Mouse (Mus musculus) A20 (cell line): ENCODE data around the gene Brsk1.
A peak's percentile ranks its signal among the peaks of the same experiment; 100 is the strongest.

Experiments used
- DNase-seq: peaks from one replicate; pipeline ENCODE4 v3.0.0-alpha.2; 2011; ENCODE audit warnings: low read depth, low spot score

Gene Brsk1

DNA sequence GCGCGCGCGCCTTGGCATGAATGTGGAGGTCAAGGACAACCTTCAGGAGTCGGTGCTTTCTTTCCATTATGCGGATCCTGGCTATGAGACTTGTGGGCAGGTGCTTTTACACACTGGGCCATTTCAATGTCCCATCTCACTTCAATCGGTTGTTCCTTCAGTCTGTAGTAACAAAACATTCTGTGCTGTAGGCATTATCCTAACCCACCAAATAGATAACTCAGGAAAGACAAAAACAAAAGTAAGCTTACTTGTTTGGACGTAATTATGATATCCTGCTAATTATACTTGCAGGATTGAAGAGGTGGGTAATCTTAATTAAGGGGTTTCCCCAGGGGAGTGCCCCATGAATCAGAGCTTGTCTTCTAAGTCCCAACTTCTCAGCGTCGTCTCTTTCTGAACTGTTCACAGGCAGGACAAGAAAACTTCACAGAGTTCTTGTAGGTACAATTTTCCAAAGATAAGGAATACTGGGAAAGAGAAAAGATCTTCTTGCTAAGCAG is 48.7 kb downstream of the Brsk1 start:
- DNase-seq: no peak

DNA sequence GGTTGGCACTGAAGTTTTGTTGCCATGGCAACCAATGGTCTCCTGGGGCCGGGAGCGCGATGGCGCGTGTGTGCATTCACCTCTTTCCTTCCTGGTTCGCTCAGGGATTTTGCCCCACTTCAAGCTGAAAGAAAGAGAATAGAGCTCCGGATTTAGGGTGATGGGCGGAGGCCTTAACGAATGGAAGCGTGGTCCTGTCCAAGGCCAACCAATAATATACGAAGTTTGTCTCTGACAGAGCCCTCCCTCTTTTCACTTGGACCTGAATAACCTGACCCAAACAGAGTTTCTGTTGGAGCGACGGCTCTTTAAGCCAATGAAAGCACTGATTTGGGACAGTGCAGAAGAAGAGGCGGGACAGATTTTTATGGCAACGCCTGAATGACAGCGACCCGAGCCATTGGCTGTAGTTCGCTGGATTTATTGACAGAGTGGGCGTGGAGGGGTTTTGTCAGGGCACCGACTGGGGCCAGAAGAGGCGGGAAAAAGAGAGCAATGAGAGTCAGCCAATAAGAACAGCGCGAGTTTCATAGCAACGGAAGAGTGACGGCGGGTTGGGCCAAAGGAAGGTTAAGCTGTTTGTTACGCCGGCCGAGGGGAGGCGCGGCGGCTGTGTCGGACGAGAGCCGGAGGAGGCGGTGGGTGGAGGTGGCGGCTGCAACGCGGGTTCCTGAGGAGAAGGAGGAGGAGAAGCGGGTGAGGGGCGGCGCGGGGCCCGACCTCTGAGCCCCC is 49.3 kb downstream of the Brsk1 start, which contains the start of gene Kmt5c:
Gene Kmt5c, plus strand, starts transcription at position 572 of the 732 bp plus-strand sequence.
- DNase-seq: peak; percentile 100

DNA sequence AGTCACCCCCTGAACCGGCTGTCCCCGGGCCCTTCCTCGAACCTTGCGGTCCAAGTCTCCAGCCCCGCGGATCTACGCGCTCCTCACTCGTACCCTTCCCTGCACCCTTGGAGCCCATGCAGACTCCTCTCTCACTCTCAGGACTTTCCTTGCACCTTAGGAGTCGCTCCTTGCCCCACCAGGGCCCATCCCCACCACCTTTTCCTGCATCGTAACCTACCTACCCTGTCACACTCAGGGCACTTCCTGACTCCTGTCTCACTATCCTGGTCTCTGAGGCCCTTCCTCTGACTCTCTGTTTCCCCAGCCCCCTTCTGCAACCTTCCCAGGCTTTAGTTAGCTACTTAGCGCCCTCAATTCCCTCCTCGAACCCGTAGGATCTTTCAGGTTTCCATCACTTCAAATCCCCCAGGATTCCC is 49.9 kb downstream of the Brsk1 start:
- no peak for DNase-seq

DNA sequence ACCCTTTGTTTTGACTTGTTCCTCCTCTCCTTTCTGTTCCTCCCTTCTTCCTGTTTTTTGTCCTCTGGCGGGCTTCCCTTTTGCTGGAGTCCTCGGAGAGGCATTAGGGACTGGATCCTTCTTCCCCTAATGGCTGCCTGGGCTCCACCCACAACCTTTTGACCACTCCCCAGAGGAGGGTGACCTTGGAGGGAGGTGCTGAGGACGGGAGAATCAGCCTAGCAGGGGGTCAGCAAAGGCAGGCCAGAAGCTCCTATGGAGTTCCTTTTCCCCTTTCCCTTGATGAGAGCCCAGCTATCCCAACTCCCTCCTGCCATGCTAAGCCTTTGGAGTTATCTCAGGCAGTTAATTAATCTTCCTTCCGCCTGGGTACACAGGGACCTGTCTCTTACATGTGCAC is 50.7 kb downstream of the Brsk1 start:
- DNase-seq: peak; percentile 69

DNA sequence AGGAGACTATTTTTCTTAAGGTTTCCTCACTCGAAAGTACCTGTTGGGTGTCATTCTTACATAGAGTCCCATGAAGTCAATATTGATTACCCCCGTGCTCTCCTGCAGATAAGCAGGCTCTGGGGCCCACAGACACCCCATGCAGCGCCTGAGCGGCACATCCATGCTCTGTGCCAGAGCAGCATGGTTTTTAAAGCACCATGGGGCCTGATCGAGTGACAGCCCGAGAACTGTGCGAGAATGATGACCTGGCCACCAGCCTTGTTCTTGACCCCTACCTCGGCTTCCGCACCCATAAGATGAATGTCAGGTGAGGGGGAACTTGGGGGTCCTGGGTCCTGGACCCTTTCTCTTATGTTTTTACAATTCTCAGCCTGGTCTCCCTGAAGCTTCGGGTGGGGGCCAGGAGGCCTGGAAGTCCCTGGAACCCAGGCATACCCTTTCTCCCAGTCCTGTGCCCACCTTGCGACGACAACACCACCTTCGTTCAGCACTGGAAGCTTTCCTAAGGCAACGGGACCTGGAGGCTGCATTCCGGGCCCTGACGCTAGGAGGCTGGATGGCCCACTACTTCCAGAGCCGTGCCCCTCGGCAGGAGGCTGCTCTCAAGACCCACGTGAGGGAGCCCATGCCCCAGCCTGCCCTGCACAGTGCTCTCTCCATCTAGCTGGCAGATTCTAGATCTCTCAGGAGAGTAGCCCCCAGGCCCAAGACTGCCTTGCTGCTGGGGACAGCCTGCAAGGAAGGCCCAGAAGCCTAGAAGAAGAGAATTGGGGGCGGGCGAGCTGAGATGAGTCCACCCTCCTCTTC is 51.5 kb downstream of the Brsk1 start:
- DNase-seq: no peak

DNA sequence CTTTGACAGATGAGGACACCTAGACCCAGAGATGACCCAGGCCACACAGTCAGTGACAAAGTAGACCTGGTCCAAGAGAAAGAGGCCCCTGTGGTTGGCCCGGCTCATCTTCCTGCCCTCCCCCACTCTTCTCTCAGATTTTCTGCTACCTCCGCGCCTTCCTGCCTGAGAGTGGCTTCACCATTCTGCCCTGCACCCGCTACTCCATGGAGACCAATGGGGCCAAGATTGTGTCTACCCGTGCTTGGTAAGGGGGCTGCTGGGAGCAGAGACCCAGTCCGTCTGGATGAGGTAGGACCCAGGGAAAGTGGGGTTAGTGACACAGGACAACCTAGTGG is 52.0 kb downstream of the Brsk1 start:
- no peak for DNase-seq

DNA sequence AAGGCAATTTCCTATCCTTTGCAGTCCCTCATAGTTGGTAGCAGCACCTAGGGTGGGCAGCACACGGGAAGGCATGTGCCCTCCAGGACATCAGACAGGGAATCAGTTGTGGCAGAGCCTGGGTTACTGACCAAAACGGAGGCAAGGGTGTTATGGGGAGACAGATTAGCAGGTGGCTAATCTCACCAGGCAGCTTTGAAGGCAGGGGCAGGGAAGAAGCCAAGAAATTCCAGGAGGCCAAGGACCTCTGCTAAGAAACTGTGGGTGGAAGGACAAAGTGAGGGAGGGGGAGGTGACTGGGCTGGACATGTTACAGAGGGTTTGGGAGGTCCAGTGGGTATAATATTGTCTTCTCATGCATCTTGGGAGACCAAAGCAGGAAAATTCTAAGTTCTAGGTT is 53.0 kb downstream of the Brsk1 start:
- no peak for DNase-seq

DNA sequence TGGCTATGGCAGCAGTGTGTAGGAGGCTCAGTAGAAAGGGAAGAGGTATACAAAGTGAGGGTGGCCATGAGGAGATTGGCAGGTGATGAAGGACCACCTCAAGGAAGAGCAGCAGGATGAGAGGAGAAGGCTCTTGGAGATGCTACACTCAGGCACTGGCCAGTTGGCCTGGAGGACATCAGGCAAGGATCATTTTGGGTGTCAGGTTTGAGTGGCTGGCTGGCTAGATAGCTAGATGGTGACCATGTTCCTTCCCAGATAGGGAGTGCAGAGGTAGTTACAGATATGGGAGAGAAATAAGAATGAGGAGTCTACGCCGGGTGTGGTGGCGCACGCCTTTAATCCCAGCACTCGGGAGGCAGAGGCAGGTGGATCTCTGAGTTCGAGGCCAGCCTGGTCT is 54.5 kb downstream of the Brsk1 start:
- DNase-seq: no peak

DNA sequence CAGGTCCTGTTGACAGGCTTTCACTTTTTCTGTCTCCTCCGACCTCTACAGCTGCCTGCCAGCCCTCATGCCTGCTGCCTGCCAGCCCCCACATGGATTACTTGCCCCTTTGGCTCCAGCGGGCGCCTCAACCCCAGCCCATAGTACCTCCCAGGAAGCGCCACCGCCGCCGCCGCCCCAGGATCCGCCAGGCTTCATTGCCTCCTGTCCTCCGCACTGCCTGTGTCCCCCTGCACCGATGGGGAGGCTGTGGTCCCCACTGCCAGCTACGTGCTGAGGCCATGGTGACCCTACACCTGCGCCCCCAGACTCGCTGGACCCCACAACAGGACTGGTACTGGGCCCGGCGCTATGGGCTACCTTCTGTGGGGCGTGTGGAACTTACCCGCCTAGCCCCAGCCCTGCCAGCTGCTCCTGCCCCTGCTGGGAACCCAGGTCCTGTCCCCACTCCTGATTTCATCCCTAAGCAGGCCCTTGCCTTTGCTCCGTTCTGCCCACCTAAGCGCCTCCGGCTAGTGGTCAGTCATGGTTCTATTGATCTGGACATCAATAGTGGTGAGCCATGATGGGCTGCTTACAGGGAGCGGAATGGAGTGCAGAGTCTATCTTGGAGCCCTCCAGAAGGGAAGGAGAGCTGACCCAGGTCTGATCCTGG is 56.0 kb downstream of the Brsk1 start:
- no peak for DNase-seq

DNA sequence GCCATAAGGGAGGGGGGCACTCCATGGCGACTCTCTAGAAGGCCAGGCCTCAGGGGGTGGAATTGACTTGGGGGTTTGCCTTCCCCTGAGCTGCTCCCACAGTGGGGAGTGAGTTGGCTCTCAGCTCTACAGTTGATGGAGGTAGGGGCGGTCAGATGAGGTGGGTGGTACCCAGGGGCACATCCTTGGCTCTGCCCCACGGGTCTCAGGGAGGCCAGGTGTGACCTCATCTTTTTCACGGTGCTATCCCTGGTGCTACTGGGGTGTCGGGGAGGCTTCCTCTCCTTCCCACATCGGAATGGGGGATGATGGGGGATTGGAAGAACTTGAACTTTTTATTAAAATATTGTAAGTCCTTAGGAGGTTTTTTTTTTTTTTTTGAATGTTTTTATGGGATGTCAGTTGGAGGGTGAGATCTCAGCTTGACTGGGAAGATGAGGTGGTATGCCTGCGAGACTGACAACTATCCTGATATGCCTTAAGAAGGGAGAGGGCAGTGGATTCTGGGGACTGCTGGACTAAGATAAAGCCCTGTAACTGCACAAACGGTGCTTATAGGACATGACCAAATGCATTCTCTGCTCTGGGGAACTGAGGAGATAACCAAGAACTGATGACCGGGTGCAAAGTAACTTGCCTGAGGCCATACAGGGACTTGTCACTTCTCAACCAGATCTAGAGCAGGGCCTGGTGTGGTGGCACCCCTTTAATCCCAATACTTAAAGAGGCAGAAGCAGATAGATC is 56.9 kb downstream of the Brsk1 start:
- DNase-seq: no peak

DNA sequence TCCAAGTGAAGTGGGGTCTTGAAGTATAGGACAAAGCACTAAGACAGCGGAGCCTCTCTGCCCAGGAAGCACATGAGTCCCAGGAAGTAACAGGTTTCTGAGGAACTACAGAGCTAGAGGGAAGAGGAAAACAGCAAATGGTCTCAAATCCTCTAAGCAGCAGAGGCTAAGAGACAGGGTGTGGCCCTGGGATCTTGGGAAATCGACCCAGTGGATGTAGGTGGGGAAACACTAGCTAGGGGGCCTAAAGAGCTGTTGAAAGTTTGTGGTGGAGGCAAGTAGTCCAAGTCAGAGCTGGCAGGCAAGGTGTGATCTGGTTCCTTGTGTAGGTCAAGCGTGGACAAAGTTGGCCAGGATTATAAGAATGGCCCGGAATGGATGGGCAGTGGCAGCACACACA is 57.9 kb downstream of the Brsk1 start:
- no peak for DNase-seq

DNA sequence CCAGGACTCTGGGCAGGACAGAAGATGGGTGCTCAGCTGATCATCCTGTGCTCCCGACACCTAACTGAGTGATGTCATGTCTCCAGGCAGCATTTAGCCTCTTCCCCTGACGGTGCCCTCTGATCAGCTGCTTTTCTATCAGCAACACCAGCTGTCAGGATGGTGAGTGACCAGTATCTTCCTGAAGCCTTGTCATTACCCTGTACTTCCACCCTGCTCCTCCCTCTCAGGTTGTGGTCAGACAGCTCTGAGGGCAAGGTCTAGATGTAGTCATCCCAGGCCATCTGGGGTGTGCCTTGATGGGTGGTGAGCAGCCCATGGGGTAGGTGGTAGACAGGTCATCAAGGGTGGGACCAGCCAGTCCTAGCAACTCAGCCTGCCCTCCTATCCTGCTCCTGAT is 58.8 kb downstream of the Brsk1 start:
- no peak for DNase-seq

DNA sequence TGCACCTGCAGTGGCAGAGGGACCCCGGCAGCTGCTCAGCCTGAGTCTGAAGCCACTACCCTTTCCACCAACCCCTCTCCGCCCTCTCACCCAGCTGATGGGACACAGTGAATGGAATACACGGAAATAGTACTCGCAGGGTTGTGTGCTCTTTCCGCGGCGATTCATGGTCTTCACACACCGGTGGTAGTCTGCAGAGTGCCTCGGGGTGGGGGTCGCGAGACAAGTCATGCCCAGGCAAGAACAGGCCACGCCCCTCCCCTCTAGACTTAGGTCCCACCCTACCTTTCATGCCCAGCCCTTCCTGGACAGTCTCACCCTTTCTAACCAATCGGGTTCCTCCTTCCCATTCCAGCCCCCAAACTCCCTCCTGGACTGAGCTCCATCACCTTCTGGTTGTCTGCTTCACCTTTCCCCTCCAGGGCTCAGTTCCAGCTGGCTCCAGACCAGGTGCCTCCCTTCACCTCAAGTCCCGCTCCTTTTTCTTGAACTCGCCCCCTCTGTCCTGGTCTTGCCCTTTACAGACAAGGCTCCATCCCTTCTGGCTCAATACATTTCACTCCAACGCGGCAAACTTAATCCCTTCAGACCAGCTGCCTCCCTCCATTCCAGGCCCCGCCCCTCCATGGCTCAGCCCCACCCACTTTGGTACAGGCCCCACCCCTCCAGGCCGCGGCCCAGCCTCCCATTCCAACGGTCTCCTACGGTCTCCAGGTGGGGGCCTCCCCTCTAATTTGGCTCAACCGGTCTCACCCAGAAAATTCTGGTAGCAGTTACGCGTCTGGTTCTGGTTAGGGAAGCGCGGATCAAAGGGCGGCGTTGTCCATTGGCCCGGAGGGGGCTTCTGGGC is 61.8 kb downstream of the Brsk1 start:
- DNase-seq: no peak

DNA sequence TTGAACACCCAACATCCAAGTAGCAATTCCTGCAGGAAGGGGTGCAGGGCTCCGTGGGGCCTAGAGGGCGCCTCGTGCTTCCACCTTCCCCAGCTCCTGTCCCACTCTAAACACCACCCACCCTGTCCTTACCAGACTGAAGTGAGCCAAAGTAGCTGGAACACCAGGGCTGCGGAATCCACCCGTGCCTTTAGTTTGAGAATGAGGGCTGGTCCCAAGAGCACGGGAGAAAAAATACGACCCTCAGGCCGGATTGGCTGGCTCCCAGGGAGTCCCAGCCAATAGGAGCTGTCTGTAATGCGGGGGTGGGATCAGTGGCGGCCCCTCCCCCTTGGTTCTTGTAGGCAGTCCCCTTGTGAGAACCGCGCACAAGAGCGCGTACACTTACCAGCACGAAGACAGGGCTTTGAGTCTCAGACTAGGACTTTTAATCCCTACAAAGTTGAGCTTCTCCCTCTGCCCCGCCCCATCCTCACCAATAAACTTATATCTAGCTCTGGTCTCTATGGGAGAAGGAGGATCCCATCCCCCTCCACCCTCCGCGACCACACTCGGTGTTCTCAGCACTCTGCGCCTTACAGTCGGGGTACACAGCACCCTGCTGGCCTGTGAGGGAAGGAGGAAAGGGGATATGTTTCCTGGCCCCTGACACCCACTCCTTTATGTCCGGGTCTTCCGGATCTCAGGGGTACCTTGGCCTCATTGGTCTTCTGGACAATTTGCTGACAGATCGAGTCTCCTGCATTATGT is 62.6 kb downstream of the Brsk1 start, which contains the start of gene Cox6b2:
Gene Cox6b2, minus strand, starts transcription at position 274 of the 750 bp plus-strand sequence.
- no peak for DNase-seq

DNA sequence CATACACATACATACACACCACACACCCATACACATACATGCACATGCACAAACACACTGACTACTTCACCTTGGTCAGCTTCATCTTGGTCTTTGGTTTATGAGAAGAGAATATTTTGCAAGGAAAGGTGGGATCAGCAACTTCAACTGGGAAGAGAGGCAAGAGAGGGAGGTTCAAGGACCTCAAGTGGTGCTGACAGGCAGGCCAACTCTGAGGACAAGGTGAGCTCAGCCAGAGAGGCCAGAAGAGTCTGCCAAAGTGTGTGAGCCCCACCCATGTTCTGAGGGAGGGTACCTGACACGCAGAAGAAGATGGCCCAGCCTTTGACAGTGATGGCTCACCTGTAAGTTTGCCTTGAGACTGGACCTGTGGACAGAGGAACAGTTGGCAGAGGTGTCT is 69.3 kb downstream of the Brsk1 start:
- no peak for DNase-seq

DNA sequence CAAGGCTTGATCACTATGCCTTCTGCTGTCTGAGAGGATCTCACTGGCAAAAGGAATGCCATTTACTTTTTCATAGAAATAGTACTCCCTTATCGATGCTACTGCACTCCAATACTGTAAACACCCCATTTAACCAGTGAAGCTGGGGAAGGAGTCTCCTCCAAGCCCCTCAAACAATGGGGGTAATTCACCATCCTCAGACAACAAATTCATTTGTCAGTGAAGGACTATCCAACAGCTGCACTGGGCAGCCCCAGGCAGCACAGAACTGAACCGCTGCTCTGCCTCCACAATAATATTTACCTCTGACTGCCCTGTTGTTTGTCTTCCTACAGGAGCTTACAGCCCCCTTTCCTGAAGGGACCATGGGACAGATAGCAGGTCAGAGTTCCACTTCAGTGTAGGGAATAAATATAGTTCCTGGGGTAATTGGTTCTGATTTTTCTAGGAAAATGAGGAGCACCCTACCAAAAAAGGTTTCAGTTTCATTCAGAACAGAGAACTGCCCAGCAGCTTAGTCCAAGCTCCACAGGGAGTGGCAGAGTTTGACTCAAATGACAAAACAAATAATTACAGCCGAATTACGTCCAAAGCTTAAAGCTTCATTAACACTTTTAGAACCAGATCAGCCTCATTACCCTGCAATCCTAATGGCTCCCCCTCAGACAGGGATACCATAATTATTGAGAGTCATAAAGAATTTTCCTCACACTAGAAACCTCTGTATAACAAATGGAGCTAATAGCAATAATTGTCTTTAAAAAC is 74.7 kb downstream of the Brsk1 start:
- DNase-seq: no peak
